Mouse (Mus musculus): ENCODE data around the gene Prss54.
"Not testable (repeated sequence)": the region's sequence is repeated elsewhere in the genome, so short reads cannot be mapped to it uniquely, and the experiment has no call there.

Prss54 gene

GRCm38 (mm10) chr8:95576240-95576639 lies at the start of gene Prss54:
Gene Prss54 (minus strand): TSS chr8:95576340.
- DNase-seq, result no peak

GRCm38 (mm10) chr8:95624833-95625232 lies 48.7 kb upstream of the Prss54 start:
- no peak for DNase-seq

GRCm38 (mm10) chr8:95620046-95620445 lies 43.9 kb upstream of the Prss54 start:
- no peak for DNase-seq

- no peak for DNase-seq
Measured at GRCm38 (mm10) chr8:95616383-95616782, 40.2 kb upstream of the Prss54 start.

- no peak for DNase-seq
Measured at GRCm38 (mm10) chr8:95611769-95612168, 35.6 kb upstream of the Prss54 start.

GRCm38 (mm10) chr8:95610749-95611148 lies 34.6 kb upstream of the Prss54 start:
- no peak for DNase-seq

GRCm38 (mm10) chr8:95609406-95609805 lies 33.3 kb upstream of the Prss54 start:
- no peak for DNase-seq

- no peak for DNase-seq
Measured at GRCm38 (mm10) chr8:95607210-95607609, 31.1 kb upstream of the Prss54 start.

- not testable (repeated sequence) for DNase-seq
Measured at GRCm38 (mm10) chr8:95606509-95606908, 30.4 kb upstream of the Prss54 start.

GRCm38 (mm10) chr8:95602168-95602567 lies 26.0 kb upstream of the Prss54 start:
- DNase-seq, result no peak

- no peak for DNase-seq
Measured at GRCm38 (mm10) chr8:95601306-95601705, 25.2 kb upstream of the Prss54 start.

- DNase-seq, result peak; percentile 22
Measured at GRCm38 (mm10) chr8:95599861-95600260, 23.7 kb upstream of the Prss54 start.

GRCm38 (mm10) chr8:95596841-95597241 lies 20.7 kb upstream of the Prss54 start:
- no peak for DNase-seq

- no peak for DNase-seq
Measured at GRCm38 (mm10) chr8:95595131-95595530, 19.0 kb upstream of the Prss54 start.

- DNase-seq, result no peak
Measured at GRCm38 (mm10) chr8:95593439-95594393, 17.6 kb upstream of the Prss54 start.

GRCm38 (mm10) chr8:95592131-95592780 lies 16.1 kb upstream of the Prss54 start:
- no peak for DNase-seq

GRCm38 (mm10) chr8:95590539-95590938 lies 14.4 kb upstream of the Prss54 start:
- no peak for DNase-seq

GRCm38 (mm10) chr8:95589282-95589681 lies 13.1 kb upstream of the Prss54 start:
- DNase-seq, result no peak

GRCm38 (mm10) chr8:95587339-95587738 lies 11.2 kb upstream of the Prss54 start:
- no peak for DNase-seq

GRCm38 (mm10) chr8:95573146-95573545 lies 3.0 kb downstream of the Prss54 start:
- no peak for DNase-seq

GRCm38 (mm10) chr8:95566809-95567208 lies 9.3 kb downstream of the Prss54 start:
- no peak for DNase-seq

- DNase-seq, result no peak
Measured at GRCm38 (mm10) chr8:95566217-95566616, 9.9 kb downstream of the Prss54 start.

GRCm38 (mm10) chr8:95555963-95556362 lies 20.2 kb downstream of the Prss54 start:
- DNase-seq, result no peak

GRCm38 (mm10) chr8:95551577-95551976 lies 24.6 kb downstream of the Prss54 start:
- no peak for DNase-seq
